In genomic region chr5:117492933-117493863, GRCm38 (mm10) we compare ENCODE assay signal across 9 mouse cellular contexts.
DNase-seq lines count a peak whose midpoint lies in the region; ATAC-seq and TF ChIP-seq lines count a peak whose summit lies in the region.
"Had no signal": no experiment of that assay in that cellular context is flagged by ENCODE, and none has a peak within 500 bp of the region (broad histone marks: within the 10 kb centered on the region; RNA-seq: fewer than 3 reads in every experiment).

No protein-coding gene starts in this region.

- H3K4me2 ChIP-seq in kidney, embryonic 16.5 days (replicated peaks; ENCODE audit: low read depth, low read length): peak overlapping the region; percentile 32
- H3K4me2 ChIP-seq in hindbrain, embryonic 13.5 days: peak overlapping the region; percentile 56
- H3K4me2 ChIP-seq in limb, embryonic 14.5 days (replicated peaks; ENCODE audit: low read depth, low read length, severe bottlenecking): peak overlapping the region; percentile 16; the same call in 1 of the 2 replicates
- H3K4me2 ChIP-seq in stomach, embryonic 15.5 days: 0 out of 2 replicates have a peak overlapping the region, but pooled peaks have one; percentile 6

- 21% methylated on average over 31 of the region's 31 CpGs for WGBS in kidney, embryonic 16.5 days
- WGBS in hindbrain, embryonic 13.5 days: 10% methylated on average over 31 of the region's 31 CpGs
- WGBS in limb, embryonic 14.5 days: 20% methylated on average over 31 of the region's 31 CpGs
- WGBS in stomach, embryonic 15.5 days: 23% methylated on average over 31 of the region's 31 CpGs

- no peak for DNase-seq in kidney, postnatal 10 days
- DNase-seq in embryo, embryonic 10.5 days (ENCODE audit: low spot score): peak; percentile 86
- no peak for DNase-seq in limb, embryonic 14.5 days (ENCODE audit: low spot score)
- DNase-seq in spleen, adult 12 weeks (ENCODE audit: low spot score): no peak
- no peak for DNase-seq in ovary, adult 18-20 months (ENCODE audit: low spot score)

- H3K27ac ChIP-seq in kidney, embryonic 16.5 days (ENCODE audit: low read length): no peak overlapping the region
- peak overlapping the region; percentile 77 for H3K27ac ChIP-seq in hindbrain, embryonic 13.5 days
- H3K27ac ChIP-seq in limb, embryonic 14.5 days (replicated peaks; ENCODE audit: low read depth, low read length): no peak overlapping the region
- H3K27ac ChIP-seq in stomach, embryonic 15.5 days: no peak overlapping the region

- no peak for TF ChIP-seq POLR2A in limb, embryonic 14.5 days (IDR thresholded peaks at IDR 0.05; ENCODE audit: borderline replicate concordance, extremely low read depth, insufficient read depth, insufficient read length)

- H3K4me1 ChIP-seq in kidney, embryonic 16.5 days (ENCODE audit: insufficient read depth, low read length): peaks cover 11% of the 10 kb centered on the region
- H3K4me1 ChIP-seq in hindbrain, embryonic 13.5 days (replicated peaks): peaks cover 16% of the 10 kb centered on the region
- H3K4me1 ChIP-seq in limb, embryonic 14.5 days (ENCODE audit: control insufficient read depth, insufficient read depth, low read length): peaks cover 5% of the 10 kb centered on the region; the same call in 1 of the 2 replicates
- no peaks in the 10 kb centered on the region for H3K4me1 ChIP-seq in stomach, embryonic 15.5 days

- no peak for ATAC-seq in kidney, embryonic 16.5 days (ENCODE audit: low FRiP score, low TSS enrichment)
- peak; percentile 90 for ATAC-seq in hindbrain, embryonic 13.5 days (ENCODE audit: low FRiP score)
- 0 out of 2 replicates have a peak, but pooled peaks have one; percentile 12 for ATAC-seq in limb, embryonic 14.5 days (ENCODE audit: low FRiP score, low read depth)
- no peak for ATAC-seq in stomach, embryonic 15.5 days (ENCODE audit: insufficient read depth, low FRiP score, low read depth)
- ATAC-seq: Patski had no signal

- no peaks in the 10 kb centered on the region for H3K36me3 ChIP-seq in kidney, embryonic 16.5 days (ENCODE audit: insufficient read depth, low read length)
- H3K36me3 ChIP-seq in hindbrain, embryonic 13.5 days: no peaks in the 10 kb centered on the region
- no peaks in the 10 kb centered on the region for H3K36me3 ChIP-seq in limb, embryonic 14.5 days (ENCODE audit: control insufficient read depth, insufficient read depth, low read length)
- no peaks in the 10 kb centered on the region for H3K36me3 ChIP-seq in stomach, embryonic 15.5 days

- H3K4me3 ChIP-seq in kidney, embryonic 16.5 days (ENCODE audit: low read length): no peak overlapping the region
- H3K4me3 ChIP-seq in hindbrain, embryonic 13.5 days: peak overlapping the region; percentile 24
- no peak overlapping the region for H3K4me3 ChIP-seq in limb, embryonic 14.5 days (replicated peaks; ENCODE audit: low read length)
- H3K4me3 ChIP-seq in stomach, embryonic 15.5 days (replicated peaks): no peak overlapping the region

- H3K9me3 ChIP-seq in kidney, embryonic 16.5 days (ENCODE audit: low read length): no peaks in the 10 kb centered on the region
- H3K9me3 ChIP-seq in hindbrain, embryonic 13.5 days: no peaks in the 10 kb centered on the region
- H3K9me3 ChIP-seq in limb, embryonic 14.5 days (ENCODE audit: control insufficient read depth, low read length): no peaks in the 10 kb centered on the region
- H3K9me3 ChIP-seq in stomach, embryonic 15.5 days: no peaks in the 10 kb centered on the region

- no peaks in the 10 kb centered on the region for H3K27me3 ChIP-seq in kidney, embryonic 16.5 days (ENCODE audit: insufficient read depth, low read length)
- no peaks in the 10 kb centered on the region for H3K27me3 ChIP-seq in hindbrain, embryonic 13.5 days
- no peaks in the 10 kb centered on the region for H3K27me3 ChIP-seq in limb, embryonic 14.5 days (ENCODE audit: control insufficient read depth, insufficient read depth, low read length)
- no peaks in the 10 kb centered on the region for H3K27me3 ChIP-seq in stomach, embryonic 15.5 days (replicated peaks)

- H3K9ac ChIP-seq in kidney, embryonic 16.5 days (replicated peaks; ENCODE audit: low read length): 0 out of 2 replicates have a peak overlapping the region, but pooled peaks have one; percentile 22
- peak overlapping the region; percentile 64 for H3K9ac ChIP-seq in hindbrain, embryonic 13.5 days
- no peak overlapping the region for H3K9ac ChIP-seq in limb, embryonic 14.5 days (ENCODE audit: low read depth, low read length, severe bottlenecking)
- H3K9ac ChIP-seq in stomach, embryonic 15.5 days: no peak overlapping the region

Comparison
In these comparisons a context has a peak if more than half of its experiments do, and no peak if none do; other contexts are left out.
1. ATAC-seq: peak in hindbrain, embryonic 13.5 days (single experiment) and limb, embryonic 14.5 days (single experiment); none in kidney, embryonic 16.5 days (single experiment) and stomach, embryonic 15.5 days (single experiment).
2. H3K4me2 ChIP-seq: peak in every context shown above with its lines; median percentile 56 in hindbrain, embryonic 13.5 days; 32 in kidney, embryonic 16.5 days; 16 in limb, embryonic 14.5 days; 6 in stomach, embryonic 15.5 days.
3. H3K9ac ChIP-seq: peak in kidney, embryonic 16.5 days (single experiment) and hindbrain, embryonic 13.5 days (single experiment); none in limb, embryonic 14.5 days (single experiment) and stomach, embryonic 15.5 days (single experiment).